8 mouse cellular contexts compared by ENCODE assay signal in genomic region chr1:23792737-23793533, GRCm38 (mm10). TPM values are rescaled to one million over a fixed set of nuclear protein-coding genes. Genes with fewer than 3 reads are reported as not detected.
A peak's percentile ranks its signal among the peaks of the same experiment; 100 is the strongest.
DNase-seq lines count a peak whose midpoint lies in the region; ATAC-seq lines count a peak whose summit lies in the region.

No protein-coding gene starts in this region.

- no peaks in the 10 kb centered on the region for H3K36me3 ChIP-seq in intestine, embryonic 14.5 days (ENCODE audit: control insufficient read depth, insufficient read depth, low read length)
- H3K36me3 ChIP-seq in intestine, embryonic 15.5 days: no peaks in the 10 kb centered on the region
- H3K36me3 ChIP-seq in limb, embryonic 12.5 days: no peaks in the 10 kb centered on the region

- 48% methylated on average over 11 of the region's 11 CpGs for WGBS in intestine, embryonic 14.5 days
- WGBS in intestine, embryonic 15.5 days: 46% methylated on average over 11 of the region's 11 CpGs
- 45% methylated on average over 11 of the region's 11 CpGs for WGBS in limb, embryonic 12.5 days

- no peaks in the 10 kb centered on the region for H3K9me3 ChIP-seq in intestine, embryonic 14.5 days (ENCODE audit: control insufficient read depth, low read length)
- H3K9me3 ChIP-seq in intestine, embryonic 15.5 days: no peaks in the 10 kb centered on the region
- H3K9me3 ChIP-seq in limb, embryonic 12.5 days: no peaks in the 10 kb centered on the region

- no peak overlapping the region for H3K9ac ChIP-seq in intestine, embryonic 14.5 days (ENCODE audit: low read length)
- no peak overlapping the region for H3K9ac ChIP-seq in intestine, embryonic 15.5 days
- no peak overlapping the region for H3K9ac ChIP-seq in limb, embryonic 12.5 days (replicated peaks)

- no peak overlapping the region for H3K4me2 ChIP-seq in intestine, embryonic 14.5 days (ENCODE audit: low read length)
- no peak overlapping the region for H3K4me2 ChIP-seq in intestine, embryonic 15.5 days (replicated peaks)
- H3K4me2 ChIP-seq in limb, embryonic 12.5 days: no peak overlapping the region

- no peaks in the 10 kb centered on the region for H3K4me1 ChIP-seq in intestine, embryonic 14.5 days (replicated peaks; ENCODE audit: control insufficient read depth, insufficient read depth, low read length)
- no peaks in the 10 kb centered on the region for H3K4me1 ChIP-seq in intestine, embryonic 15.5 days (replicated peaks)
- H3K4me1 ChIP-seq in limb, embryonic 12.5 days (replicated peaks): no peaks in the 10 kb centered on the region

- 0 out of 2 replicates have a peak, but pooled peaks have one; percentile 43 for ATAC-seq in intestine, embryonic 14.5 days (replicated peaks; ENCODE audit: low FRiP score, low TSS enrichment, low read depth)
- ATAC-seq in intestine, embryonic 15.5 days: no peak
- peak; percentile 52; the same call in 1 of the 2 replicates for ATAC-seq in limb, embryonic 12.5 days (ENCODE audit: insufficient number of reproducible peaks, insufficient read depth, low FRiP score, low TSS enrichment, low read depth)

- 0 out of 2 replicates have a peak, but pooled peaks cover 2% of the 10 kb centered on the region for H3K27me3 ChIP-seq in intestine, embryonic 14.5 days (replicated peaks; ENCODE audit: control insufficient read depth, insufficient read depth, low read length)
- H3K27me3 ChIP-seq in intestine, embryonic 15.5 days (replicated peaks): no peaks in the 10 kb centered on the region
- H3K27me3 ChIP-seq in limb, embryonic 12.5 days: 0 out of 2 replicates have a peak, but pooled peaks cover 7% of the 10 kb centered on the region

- peak; percentile 87 for DNase-seq in intestine, embryonic 14.5 days (ENCODE audit: low spot score)
- DNase-seq in cerebellum, postnatal 4 days (ENCODE audit: low spot score in 2 of 2): peak; percentile 60 to 77
- peak; percentile 4 to 10 for DNase-seq in gastrocnemius, adult 8-10 months (ENCODE audit: low spot score in 2 of 2)
- DNase-seq in kidney, adult 8-10 months: peak; percentile 49 to 77
- peak; percentile 7 to 62 for DNase-seq in natural killer cell, adult 2 months (ENCODE audit: low spot score in 2 of 2)
- peak; percentile 58 to 82 for DNase-seq in spleen, postnatal 4 days (ENCODE audit: low spot score in 2 of 2)

- no peak overlapping the region for H3K4me3 ChIP-seq in intestine, embryonic 14.5 days (ENCODE audit: low read depth, low read length)
- H3K4me3 ChIP-seq in intestine, embryonic 15.5 days (replicated peaks): no peak overlapping the region
- no peak overlapping the region for H3K4me3 ChIP-seq in limb, embryonic 12.5 days (replicated peaks)

- no peak overlapping the region for H3K27ac ChIP-seq in intestine, embryonic 14.5 days (ENCODE audit: low read depth)
- no peak overlapping the region for H3K27ac ChIP-seq in intestine, embryonic 15.5 days
- H3K27ac ChIP-seq in limb, embryonic 12.5 days: no peak overlapping the region

RNA-seq across cellular contexts. Expression of gene B3gat2, which starts 31.4 kb away (rescaled TPM):
- polyA plus RNA-seq in intestine, embryonic 14.5 days (2014; fragmentation: Nextera tagmentation; extraction: Ambion mirVana): 0.43 and 0.83 TPM in 2 replicates
- 0.23 and 0.42 TPM in 2 replicates for polyA plus RNA-seq in intestine, embryonic 15.5 days (2015; fragmentation: Nextera tagmentation; extraction: Ambion mirVana)
- not detected for total RNA-seq in gastrocnemius, adult 8-10 months (2022)
- 0.50 and 0.55 TPM in 2 replicates for polyA plus RNA-seq in limb, embryonic 12.5 days (2016; fragmentation: Nextera tagmentation; extraction: Ambion mirVana)

Comparison
In these comparisons a context has a peak if more than half of its experiments do, and no peak if none do; other contexts are left out.
1. DNase-seq: peak in every context shown above with its lines; median percentile 87 in intestine, embryonic 14.5 days; 70 in spleen, postnatal 4 days; 68 in cerebellum, postnatal 4 days; 63 in kidney, adult 8-10 months; 34 in natural killer cell, adult 2 months; 7 in gastrocnemius, adult 8-10 months.